Mouse (Mus musculus): ENCODE results near the gene Hydin.

GRCm38 (mm10) chr8:110244566-110244965 is 22.2 kb upstream of the Hydin start:
- no peak for TF ChIP-seq GATA1 (IDR thresholded peaks at IDR 0.05; ENCODE audit: borderline replicate concordance, low read length)
- no peak for TF ChIP-seq CTCF (IDR thresholded peaks at IDR 0.05; ENCODE audit: low read depth, low read length)
- TF ChIP-seq TAL1 (conservative IDR thresholded peaks at IDR 0.05; ENCODE audit: low read depth, low read length): no peak
